Mouse (Mus musculus): ENCODE measurements around the gene Fthl17d. TPM values are rescaled to one million over a fixed set of nuclear protein-coding genes. Genes with fewer than 3 reads are reported as not detected.

The Fthl17d gene
- polyA plus RNA-seq (2017; shearing (Covaris generic)) = not detected

DNA sequence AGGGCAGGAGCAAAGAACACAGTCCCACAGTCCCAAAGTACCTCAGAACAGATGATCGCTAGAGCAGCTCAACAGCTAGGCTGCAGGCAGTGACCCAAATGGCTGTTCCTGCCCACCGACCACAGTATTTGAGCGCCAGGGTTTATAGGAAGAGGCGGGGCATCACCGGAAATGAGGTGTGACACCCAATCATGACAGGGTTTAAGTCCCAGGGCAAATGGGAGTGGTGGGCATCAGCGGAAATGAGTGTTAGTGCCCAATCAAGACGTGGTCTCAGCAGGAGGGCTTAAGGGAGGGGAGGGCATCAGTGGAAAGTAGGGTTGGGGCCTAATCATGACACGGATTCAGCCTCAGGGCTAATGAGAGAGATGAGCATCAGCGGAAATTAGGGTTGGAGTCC is at the start of gene Fthl17d:
Gene Fthl17d, minus strand, starts transcription at position 101 of the 400 bp plus-strand sequence.

DNA sequence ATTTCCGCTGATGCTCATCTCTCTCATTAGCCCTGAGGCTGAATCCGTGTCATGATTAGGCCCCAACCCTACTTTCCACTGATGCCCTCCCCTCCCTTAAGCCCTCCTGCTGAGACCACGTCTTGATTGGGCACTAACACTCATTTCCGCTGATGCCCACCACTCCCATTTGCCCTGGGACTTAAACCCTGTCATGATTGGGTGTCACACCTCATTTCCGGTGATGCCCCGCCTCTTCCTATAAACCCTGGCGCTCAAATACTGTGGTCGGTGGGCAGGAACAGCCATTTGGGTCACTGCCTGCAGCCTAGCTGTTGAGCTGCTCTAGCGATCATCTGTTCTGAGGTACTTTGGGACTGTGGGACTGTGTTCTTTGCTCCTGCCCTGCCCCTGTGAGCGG is 46.6 kb upstream of the Fthl17d start, which contains the start of gene Fthl17e:
Gene Fthl17e, plus strand, starts transcription at position 301 of the 400 bp plus-strand sequence.

DNA sequence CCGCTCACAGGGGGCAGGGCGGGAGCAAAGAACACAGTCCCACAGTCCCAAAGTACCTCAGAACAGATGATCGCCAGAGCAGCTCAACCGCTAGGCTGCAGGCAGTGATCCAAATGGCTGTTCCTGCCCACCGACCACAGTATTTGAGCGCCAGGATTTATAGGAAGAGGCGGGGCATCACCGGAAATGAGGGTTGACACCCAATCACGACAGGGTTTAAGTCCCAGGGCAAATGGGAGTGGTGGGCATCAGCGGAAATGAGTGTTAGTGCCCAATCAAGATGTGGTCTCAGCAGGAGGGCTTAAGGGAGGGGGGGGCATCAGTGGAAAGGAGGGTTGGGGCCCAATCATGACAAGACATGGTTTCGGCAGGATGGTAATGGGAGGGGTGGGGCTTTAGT is 10.1 kb downstream of the Fthl17d start, which contains the start of gene Fthl17c:
Gene Fthl17c, minus strand, starts transcription at position 101 of the 400 bp plus-strand sequence.

DNA sequence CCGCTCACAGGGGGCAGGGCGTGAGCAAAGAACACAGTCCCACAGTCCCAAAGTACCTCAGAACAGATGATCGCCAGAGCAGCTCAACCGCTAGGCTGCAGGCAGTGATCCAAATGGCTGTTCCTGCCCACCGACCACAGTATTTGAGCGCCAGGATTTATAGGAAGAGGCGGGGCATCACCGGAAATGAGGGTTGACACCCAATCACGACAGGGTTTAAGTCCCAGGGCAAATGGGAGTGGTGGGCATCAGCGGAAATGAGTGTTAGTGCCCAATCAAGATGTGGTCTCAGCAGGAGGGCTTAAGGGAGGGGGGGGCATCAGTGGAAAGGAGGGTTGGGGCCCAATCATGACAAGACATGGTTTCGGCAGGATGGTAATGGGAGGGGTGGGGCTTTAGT is 23.7 kb downstream of the Fthl17d start, which contains the start of gene Fthl17b:
Gene Fthl17b, minus strand, starts transcription at position 101 of the 400 bp plus-strand sequence.

Other genes starting within 250 kb of the Fthl17d start
- not detected for gene Ssx9, start 238.3 kb downstream of the Fthl17d start, polyA plus RNA-seq (2017; shearing (Covaris generic))
- not detected for gene Ssxb5, start 183.1 kb downstream of the Fthl17d start, polyA plus RNA-seq (2017; shearing (Covaris generic))
- gene Gm6592, start 142.8 kb downstream of the Fthl17d start, polyA plus RNA-seq (2017; shearing (Covaris generic)) = not detected
- not detected for gene Gm5751, start 112.5 kb downstream of the Fthl17d start, polyA plus RNA-seq (2017; shearing (Covaris generic))
- gene B630019K06Rik, start 94.4 kb downstream of the Fthl17d start, polyA plus RNA-seq (2017; shearing (Covaris generic)) = 1.8 TPM
- gene Fthl17b, start 23.8 kb downstream of the Fthl17d start, polyA plus RNA-seq (2017; shearing (Covaris generic)) = not detected
- gene Fthl17c, start 10.2 kb downstream of the Fthl17d start, polyA plus RNA-seq (2017; shearing (Covaris generic)) = not detected
- not detected for gene Fthl17e, start 46.7 kb upstream of the Fthl17d start, polyA plus RNA-seq (2017; shearing (Covaris generic))
- not detected for gene Fthl17f, start 76.3 kb upstream of the Fthl17d start, polyA plus RNA-seq (2017; shearing (Covaris generic))
- gene 4930402K13Rik, start 117.8 kb upstream of the Fthl17d start, polyA plus RNA-seq (2017; shearing (Covaris generic)) = not detected
- gene Lancl3, start 213.1 kb upstream of the Fthl17d start, polyA plus RNA-seq (2017; shearing (Covaris generic)) = 0.23 TPM

Measured in CD4-positive, CD25-positive, alpha-beta regulatory T cell (primary cell).